Mouse (Mus musculus) forebrain, embryonic 14.5 days (tissue): ENCODE measurements at regions not wholly inside any gene's neighbourhood (a gene's known extent, or its start where the extent isn't known, plus 50 kb on each side); places are given as distances from the start of the nearest gene placed in this dataset.

Experiments used
- ATAC-seq: fragments of 200-750 bp; cut with Nextera tagmentation; 2 replicates; pipeline ENCODE4 v1.8.0; 2017; ENCODE audit warnings: mild to moderate bottlenecking, moderate library complexity
- DNase-seq: peaks from one replicate; pipeline ENCODE4 v3.0.0-alpha.2; 2015; ENCODE audit warnings: low spot score
- H3K27ac ChIP-seq: fragments of 300-500 bp; sonication (generic); 2 replicates; pipeline ENCODE4 v1.5.1; 2014; ENCODE audit warnings: low read depth, mild to moderate bottlenecking, control low read depth, low read length, moderate library complexity
- H3K27me3 ChIP-seq: fragments of 300-500 bp; sonication (generic); replicated peaks from 2 replicates; pipeline ENCODE4 v1.6.1; 2014; ENCODE audit warnings: low read length, control low read depth, mixed read lengths; ENCODE audit not compliant: control insufficient read depth, insufficient read depth
- H3K36me3 ChIP-seq: fragments of 300-500 bp; sonication (generic); 2 replicates; pipeline ENCODE4 v1.6.1; 2014; ENCODE audit warnings: low read length, control low read depth; ENCODE audit not compliant: control insufficient read depth, insufficient read depth
- H3K4me1 ChIP-seq: fragments of 300-500 bp; sonication (generic); 2 replicates; pipeline ENCODE4 v1.6.1; 2014; ENCODE audit warnings: antibody characterized with exemption, low read length, control low read depth; ENCODE audit not compliant: control insufficient read depth, insufficient read depth
- H3K4me2 ChIP-seq: fragments of 300-500 bp; sonication (generic); 2 replicates; pipeline ENCODE4 v1.6.1; 2014; ENCODE audit warnings: mild to moderate bottlenecking, control low read depth, low read length
- H3K4me3 ChIP-seq: fragments of 300-500 bp; sonication (generic); 2 replicates; pipeline ENCODE4 v1.5.1; 2014; ENCODE audit warnings: low read depth, low read length, control low read depth
- H3K9ac ChIP-seq: fragments of 300-500 bp; sonication (generic); 2 replicates; pipeline ENCODE4 v1.6.1; 2014; ENCODE audit warnings: mild to moderate bottlenecking, low read length, control low read depth, moderate library complexity
- H3K9me3 ChIP-seq: fragments of 300-500 bp; sonication (generic); replicated peaks from 2 replicates; pipeline ENCODE4 v1.6.1; 2016; ENCODE audit warnings: low read length, control low read depth, mixed read lengths; ENCODE audit not compliant: control insufficient read depth
- WGBS: fragments of 180-500 bp; shearing (Covaris S2); extraction: QIAGEN DNeasy Blood & Tissue Kit; methylation state at CpG from one replicate; pipeline ENCODE4 v1.1.7; 2014; 5-methylcytosine and 5-hydroxymethylcytosine counted together

- H3K4me2 ChIP-seq, result peak overlapping the region; percentile 11; the same call in 1 of the 2 replicates
- H3K27ac ChIP-seq, result no peak overlapping the region
- no peaks in the 10 kb centered on the region for H3K27me3 ChIP-seq
- H3K36me3 ChIP-seq, result no peaks in the 10 kb centered on the region
- H3K4me3 ChIP-seq, result no peak overlapping the region
- H3K9me3 ChIP-seq, result no peaks in the 10 kb centered on the region
- H3K9ac ChIP-seq, result no peak overlapping the region
- 36% methylated on average over 7 of the region's 7 CpGs for WGBS
- H3K4me1 ChIP-seq, result peaks cover 7% of the 10 kb centered on the region
- ATAC-seq, result peak; percentile 81
- peak; percentile 80 for DNase-seq
These were observed 165.4 kb downstream of the Cd47 start for GRCm38 (mm10) chr16:49965528-49966250.

GRCm38 (mm10) chr16:49966251-49966588, 165.9 kb downstream of the Cd47 start:
- H3K36me3 ChIP-seq, result no peaks in the 10 kb centered on the region
- DNase-seq, result no peak
- H3K4me2 ChIP-seq, result no peak overlapping the region
- H3K27me3 ChIP-seq, result no peaks in the 10 kb centered on the region
- H3K4me3 ChIP-seq, result no peak overlapping the region
- H3K9ac ChIP-seq, result no peak overlapping the region
- peaks cover 7% of the 10 kb centered on the region for H3K4me1 ChIP-seq
- H3K9me3 ChIP-seq, result no peaks in the 10 kb centered on the region
- H3K27ac ChIP-seq, result no peak overlapping the region
- ATAC-seq, result no peak
- WGBS, result 67% methylated on average over 2 of the region's 2 CpGs

GRCm38 (mm10) chr16:49967110-49967509, 166.8 kb downstream of the Cd47 start:
- no peaks in the 10 kb centered on the region for H3K9me3 ChIP-seq
- H3K27me3 ChIP-seq, result no peaks in the 10 kb centered on the region
- peaks cover 7% of the 10 kb centered on the region for H3K4me1 ChIP-seq
- H3K27ac ChIP-seq, result no peak overlapping the region
- WGBS, result 65% methylated on average over 7 of the region's 7 CpGs
- H3K9ac ChIP-seq, result no peak overlapping the region
- no peak overlapping the region for H3K4me2 ChIP-seq
- H3K36me3 ChIP-seq, result no peaks in the 10 kb centered on the region
- no peak overlapping the region for H3K4me3 ChIP-seq
- ATAC-seq, result no peak
- no peak for DNase-seq

GRCm38 (mm10) chr16:49968291-49968870, 168.0 kb downstream of the Cd47 start:
- H3K9ac ChIP-seq, result no peak overlapping the region
- no peak overlapping the region for H3K4me2 ChIP-seq
- no peaks in the 10 kb centered on the region for H3K27me3 ChIP-seq
- WGBS, result 83% methylated on average over 4 of the region's 4 CpGs
- no peak overlapping the region for H3K4me3 ChIP-seq
- H3K4me1 ChIP-seq, result peaks cover 7% of the 10 kb centered on the region
- DNase-seq (no peak), ATAC-seq (no peak)
- H3K9me3 ChIP-seq, result no peaks in the 10 kb centered on the region
- H3K27ac ChIP-seq, result no peak overlapping the region
- H3K36me3 ChIP-seq, result no peaks in the 10 kb centered on the region

- 91% methylated on average over 4 of the region's 4 CpGs for WGBS
- DNase-seq (no peak), ATAC-seq (no peak)
- H3K9ac ChIP-seq, result no peak overlapping the region
- no peak overlapping the region for H3K27ac ChIP-seq
- H3K9me3 ChIP-seq, result no peaks in the 10 kb centered on the region
- H3K4me1 ChIP-seq, result peaks cover 7% of the 10 kb centered on the region
- no peak overlapping the region for H3K4me2 ChIP-seq
- H3K27me3 ChIP-seq, result no peaks in the 10 kb centered on the region
- no peak overlapping the region for H3K4me3 ChIP-seq
- no peaks in the 10 kb centered on the region for H3K36me3 ChIP-seq
These were observed 168.7 kb downstream of the Cd47 start for GRCm38 (mm10) chr16:49969035-49969434.

GRCm38 (mm10) chr16:49969693-49970296, 169.5 kb downstream of the Cd47 start:
- H3K4me3 ChIP-seq, result no peak overlapping the region
- no peaks in the 10 kb centered on the region for H3K9me3 ChIP-seq
- no peaks in the 10 kb centered on the region for H3K36me3 ChIP-seq
- H3K27ac ChIP-seq, result no peak overlapping the region
- peaks cover 7% of the 10 kb centered on the region for H3K4me1 ChIP-seq
- DNase-seq (no peak), ATAC-seq (no peak; the same call in 1 of the 2 replicates)
- no peak overlapping the region for H3K4me2 ChIP-seq
- H3K27me3 ChIP-seq, result no peaks in the 10 kb centered on the region
- WGBS, result 92% methylated on average over 2 of the region's 2 CpGs
- H3K9ac ChIP-seq, result no peak overlapping the region

GRCm38 (mm10) chr16:49970297-49970804, 170.0 kb downstream of the Cd47 start:
- no peak overlapping the region for H3K4me2 ChIP-seq
- DNase-seq (peak; percentile 66), ATAC-seq (peak; percentile 60; the same call in 1 of the 2 replicates)
- H3K27ac ChIP-seq, result no peak overlapping the region
- no peaks in the 10 kb centered on the region for H3K27me3 ChIP-seq
- H3K9me3 ChIP-seq, result no peaks in the 10 kb centered on the region
- H3K36me3 ChIP-seq, result no peaks in the 10 kb centered on the region
- no peak overlapping the region for H3K9ac ChIP-seq
- 63% methylated on average over 2 of the region's 2 CpGs for WGBS
- H3K4me1 ChIP-seq, result peaks cover 7% of the 10 kb centered on the region
- no peak overlapping the region for H3K4me3 ChIP-seq

- DNase-seq (no peak), ATAC-seq (no peak)
- Histone ChIP-seq H3K36me3 (no peaks in the 10 kb centered on the region), H3K4me2 (no peak overlapping the region), H3K27ac (no peak overlapping the region), H3K9me3 (no peaks in the 10 kb centered on the region), H3K4me1 (peaks cover 1% of the 10 kb centered on the region; the same call in 1 of the 2 replicates), H3K4me3 (no peak overlapping the region), H3K9ac (no peak overlapping the region), H3K27me3 (no peaks in the 10 kb centered on the region)
- 84% methylated on average over 3 of the region's 3 CpGs for WGBS
These were observed 170.8 kb downstream of the Cd47 start for GRCm38 (mm10) chr16:49971141-49971555.

GRCm38 (mm10) chr16:49977276-49977675, 176.9 kb downstream of the Cd47 start:
- 83% methylated on average over 2 of the region's 2 CpGs for WGBS
- ATAC-seq (no peak), DNase-seq (no peak)
- Histone ChIP-seq H3K4me2 (no peak overlapping the region), H3K4me1 (peaks cover 5% of the 10 kb centered on the region; the same call in 1 of the 2 replicates), H3K4me3 (no peak overlapping the region), H3K27ac (no peak overlapping the region), H3K36me3 (no peaks in the 10 kb centered on the region), H3K9ac (no peak overlapping the region), H3K9me3 (no peaks in the 10 kb centered on the region), H3K27me3 (no peaks in the 10 kb centered on the region)
